16 mouse cellular contexts compared by ENCODE assay signal in the genomic region with DNA sequence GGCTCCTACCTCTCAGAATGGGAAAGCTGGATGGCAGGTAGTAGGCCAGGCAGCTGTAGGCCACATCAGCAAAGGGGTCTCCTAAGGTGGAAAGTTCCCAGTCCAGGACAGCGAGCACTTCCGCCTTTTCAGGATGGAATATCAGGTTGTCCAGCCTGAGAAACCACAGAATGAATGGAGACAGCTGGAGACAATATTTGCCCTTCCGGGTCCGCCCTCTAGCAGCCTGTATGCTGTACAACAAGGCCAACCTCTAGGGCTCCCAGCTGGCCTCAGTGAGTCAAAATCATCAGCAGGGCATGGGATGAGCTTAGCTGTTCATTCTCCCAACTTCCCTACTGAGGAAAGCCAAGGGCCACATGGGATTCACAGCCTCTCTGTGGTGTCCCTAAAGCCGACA.
"Had no signal": no experiment of that assay in that cellular context is flagged by ENCODE, and none has a peak within 500 bp of the region (broad histone marks: within the 10 kb centered on the region; RNA-seq: fewer than 3 reads in every experiment).

No protein-coding gene starts in this region.

- H3K27ac ChIP-seq: neural tube, embryonic 13.5 days; neural tube, embryonic 15.5 days; stomach, embryonic 15.5 days; stomach, postnatal 0 days had no signal

- H3K36me3 ChIP-seq: neural tube, embryonic 13.5 days; neural tube, embryonic 15.5 days; stomach, embryonic 15.5 days had no signal

- H3K9me3 ChIP-seq: neural tube, embryonic 13.5 days; neural tube, embryonic 15.5 days; stomach, embryonic 15.5 days had no signal

- DNase-seq: retina, postnatal 1 day; right cerebral cortex, adult 18-20 months; right cerebral cortex, postnatal 14 days; right cerebral cortex, postnatal 25 days; right cerebral cortex, postnatal 4 days; spleen, adult 18-20 months; thymus, adult 18-20 months; thymus, adult 2 months; thymus, postnatal 14 days; thymus, postnatal 25 days; thymus, postnatal 36 days; thymus, postnatal 4 days had no signal

- H3K4me1 ChIP-seq: neural tube, embryonic 13.5 days; neural tube, embryonic 15.5 days; stomach, embryonic 15.5 days had no signal

- H3K9ac ChIP-seq: neural tube, embryonic 13.5 days; neural tube, embryonic 15.5 days; stomach, embryonic 15.5 days had no signal

- H3K4me3 ChIP-seq: neural tube, embryonic 13.5 days; neural tube, embryonic 15.5 days; stomach, embryonic 15.5 days had no signal

- H3K4me2 ChIP-seq: neural tube, embryonic 13.5 days; neural tube, embryonic 15.5 days; stomach, embryonic 15.5 days had no signal

- H3K27me3 ChIP-seq: neural tube, embryonic 13.5 days; neural tube, embryonic 15.5 days; stomach, embryonic 15.5 days had no signal
